Mouse (Mus musculus) intestine, postnatal 0 days (tissue): ENCODE results near the gene Lrrc2. TPM values are rescaled to one million over a fixed set of nuclear protein-coding genes. Genes with fewer than 3 reads are reported as not detected.

Experiments used
- ATAC-seq: fragments of 200-750 bp; cut with Nextera tagmentation; 2 replicates; pipeline ENCODE4 v1.8.0; 2017; ENCODE audit warnings: mild to moderate bottlenecking, moderate TSS enrichment, moderate library complexity
- H3K27ac ChIP-seq: fragments of 300-500 bp; sonication (generic); 2 replicates; pipeline ENCODE4 v1.5.1; 2014; ENCODE audit warnings: mild to moderate bottlenecking, low read depth, low read length, moderate library complexity
- H3K27me3 ChIP-seq: fragments of 300-500 bp; sonication (generic); replicated peaks from 2 replicates; pipeline ENCODE4 v1.6.1; 2014; ENCODE audit warnings: low read length, mixed read lengths; ENCODE audit not compliant: control insufficient read depth, insufficient read depth
- H3K36me3 ChIP-seq: fragments of 300-500 bp; sonication (generic); 2 replicates; pipeline ENCODE4 v1.6.1; 2014; ENCODE audit warnings: mild to moderate bottlenecking, moderate library complexity; ENCODE audit not compliant: control insufficient read depth, insufficient read depth
- H3K4me1 ChIP-seq: fragments of 300-500 bp; sonication (generic); replicated peaks from 2 replicates; pipeline ENCODE4 v1.6.1; 2014; ENCODE audit warnings: antibody characterized with exemption, low read length, mixed read lengths; ENCODE audit not compliant: control insufficient read depth, insufficient read depth
- H3K4me2 ChIP-seq: fragments of 300-500 bp; sonication (generic); replicated peaks from 2 replicates; pipeline ENCODE4 v1.6.1; 2014; ENCODE audit warnings: low read depth, mild to moderate bottlenecking, moderate library complexity
- H3K4me3 ChIP-seq: fragments of 300-500 bp; sonication (generic); 2 replicates; pipeline ENCODE4 v1.5.1; 2014; ENCODE audit warnings: low read depth, low read length
- H3K9ac ChIP-seq: fragments of 300-500 bp; sonication (generic); 2 replicates; pipeline ENCODE4 v1.6.1; 2014; ENCODE audit warnings: mild to moderate bottlenecking, low read depth, low read length
- H3K9me3 ChIP-seq: fragments of 300-500 bp; sonication (generic); 2 replicates; pipeline ENCODE4 v1.6.1; 2016; ENCODE audit warnings: mixed run types; ENCODE audit not compliant: control insufficient read depth
- CTCF ChIP-seq: sonication (generic); IDR thresholded peaks from 2 replicates; pipeline ENCODE4 v1.5.1; 2016; ENCODE audit warnings: low read depth, mild to moderate bottlenecking, control low read depth, antibody characterized with exemption, moderate library complexity
- WGBS: fragments of 180-500 bp; shearing (Covaris S2); extraction: QIAGEN DNeasy Blood & Tissue Kit; methylation state at CpG from one replicate; pipeline ENCODE4 v1.1.7; 2014; 5-methylcytosine and 5-hydroxymethylcytosine counted together
- polyA plus RNA-seq: library from polyadenylated mRNA; unstranded; fragments of >200 nt; fragmentation: Nextera tagmentation; extraction: Ambion mirVana; gene quantifications from 2 replicates; pipeline ENCODE4 v1.2.1, GENCODE M21; 2015

Lrrc2 gene
- polyA plus RNA-seq, 1 experiment from 2014 or later = 0.23 TPM

- H3K9me3 ChIP-seq = no peaks in the 10 kb centered on the region
- no peak for TF ChIP-seq CTCF
- no peak for ATAC-seq
- H3K4me2 ChIP-seq = no peak overlapping the region
- no peaks in the 10 kb centered on the region for H3K4me1 ChIP-seq
- H3K36me3 ChIP-seq = no peaks in the 10 kb centered on the region
- H3K4me3 ChIP-seq = no peak overlapping the region
- H3K27ac ChIP-seq = no peak overlapping the region
- peaks cover 5% of the 10 kb centered on the region; the same call in 1 of the 2 replicates for H3K27me3 ChIP-seq
- no peak overlapping the region for H3K9ac ChIP-seq
- 56% methylated on average over 20 of the region's 20 CpGs for WGBS
These were observed 4.7 kb upstream of the Lrrc2 start for GRCm38 (mm10) chr9:110946548-110947044.

DNA sequence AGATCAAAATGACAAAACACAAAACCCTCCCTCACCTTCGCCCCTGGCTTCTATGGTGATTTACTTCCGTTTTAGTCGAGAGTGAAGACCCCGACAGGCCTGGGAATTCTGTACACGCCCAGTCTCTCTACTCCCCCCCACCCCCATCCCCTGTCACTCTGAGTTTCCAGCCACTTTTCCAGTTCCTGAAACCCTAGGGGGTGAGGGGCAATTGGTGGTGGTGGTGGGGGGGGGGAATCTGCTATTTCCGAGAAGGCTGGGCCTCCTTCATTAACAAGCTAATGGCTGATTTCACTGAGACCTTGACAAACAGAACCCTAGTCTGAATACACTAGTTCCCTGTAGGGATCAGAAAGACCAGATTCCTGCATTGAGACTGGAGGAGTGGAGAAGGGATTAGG lies 4.1 kb upstream of the Lrrc2 start:
- Histone ChIP-seq H3K4me3 (no peak overlapping the region), H3K36me3 (no peaks in the 10 kb centered on the region), H3K9me3 (no peaks in the 10 kb centered on the region), H3K27ac (no peak overlapping the region), H3K9ac (no peak overlapping the region), H3K4me1 (no peaks in the 10 kb centered on the region), H3K4me2 (no peak overlapping the region), H3K27me3 (peaks cover 5% of the 10 kb centered on the region; the same call in 1 of the 2 replicates)
- TF ChIP-seq CTCF = no peak
- ATAC-seq = no peak
- WGBS = 45% methylated on average over 6 of the region's 6 CpGs

DNA sequence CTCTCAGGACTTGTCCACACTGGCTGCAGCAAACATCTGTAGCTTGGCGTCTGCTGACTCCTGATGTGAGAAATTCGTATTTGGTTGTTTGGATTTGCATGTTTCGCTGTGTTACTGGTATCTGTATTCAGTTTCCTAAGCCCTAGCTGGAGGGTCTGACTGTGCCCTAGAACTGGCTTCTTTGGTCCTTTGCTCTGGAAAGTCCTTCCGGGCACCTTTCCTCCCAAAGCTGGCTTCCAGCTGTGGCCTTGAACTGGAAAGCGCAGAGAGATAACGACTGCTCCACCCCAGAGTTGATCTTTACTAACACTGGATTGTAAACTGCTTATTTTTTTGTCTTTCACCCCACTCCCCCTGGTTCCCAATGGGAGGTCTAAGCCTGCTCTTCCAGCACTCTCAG lies 3.4 kb upstream of the Lrrc2 start:
- Histone ChIP-seq H3K4me1 (no peaks in the 10 kb centered on the region), H3K4me3 (no peak overlapping the region), H3K36me3 (no peaks in the 10 kb centered on the region), H3K27me3 (peaks cover 5% of the 10 kb centered on the region; the same call in 1 of the 2 replicates), H3K9me3 (no peaks in the 10 kb centered on the region), H3K9ac (no peak overlapping the region), H3K4me2 (no peak overlapping the region), H3K27ac (no peak overlapping the region)
- 61% methylated on average over 6 of the region's 6 CpGs for WGBS
- ATAC-seq = no peak
- TF ChIP-seq CTCF = no peak

GRCm38 (mm10) chr9:110948813-110949310 lies 2.5 kb upstream of the Lrrc2 start:
- WGBS = 62% methylated on average over 8 of the region's 8 CpGs
- H3K9ac ChIP-seq = no peak overlapping the region
- TF ChIP-seq CTCF = no peak
- no peak overlapping the region for H3K27ac ChIP-seq
- H3K4me3 ChIP-seq = no peak overlapping the region
- ATAC-seq = no peak
- H3K9me3 ChIP-seq = no peaks in the 10 kb centered on the region
- no peaks in the 10 kb centered on the region for H3K4me1 ChIP-seq
- peaks cover 8% of the 10 kb centered on the region for H3K27me3 ChIP-seq
- H3K36me3 ChIP-seq = no peaks in the 10 kb centered on the region
- H3K4me2 ChIP-seq = no peak overlapping the region

DNA sequence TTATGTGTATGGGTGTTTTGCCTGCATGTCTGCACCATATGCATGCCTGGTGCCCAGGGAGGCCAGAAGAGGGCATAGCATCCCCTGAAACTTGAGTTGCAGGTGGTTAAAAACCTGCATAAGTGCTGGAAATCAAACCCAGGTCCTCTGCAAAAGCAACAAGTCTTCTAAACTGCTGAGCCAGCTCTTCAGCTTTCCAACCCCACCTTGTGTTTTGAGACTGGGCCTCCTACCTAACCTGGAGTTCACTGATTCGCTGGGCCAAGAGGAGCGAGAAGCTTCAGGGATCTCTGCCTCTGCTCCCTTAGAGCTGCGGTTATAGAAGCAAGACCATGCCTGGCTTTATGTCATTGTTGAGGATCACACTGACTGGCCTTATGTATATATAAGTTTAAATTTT lies 1.2 kb upstream of the Lrrc2 start:
- H3K9me3 ChIP-seq = no peaks in the 10 kb centered on the region
- WGBS = 91% methylated on average over 3 of the region's 3 CpGs
- H3K27me3 ChIP-seq = peaks cover 8% of the 10 kb centered on the region
- ATAC-seq = no peak
- no peak overlapping the region for H3K4me2 ChIP-seq
- no peak for TF ChIP-seq CTCF
- H3K4me3 ChIP-seq = no peak overlapping the region
- no peak overlapping the region for H3K9ac ChIP-seq
- no peaks in the 10 kb centered on the region for H3K36me3 ChIP-seq
- H3K4me1 ChIP-seq = no peaks in the 10 kb centered on the region
- H3K27ac ChIP-seq = no peak overlapping the region

DNA sequence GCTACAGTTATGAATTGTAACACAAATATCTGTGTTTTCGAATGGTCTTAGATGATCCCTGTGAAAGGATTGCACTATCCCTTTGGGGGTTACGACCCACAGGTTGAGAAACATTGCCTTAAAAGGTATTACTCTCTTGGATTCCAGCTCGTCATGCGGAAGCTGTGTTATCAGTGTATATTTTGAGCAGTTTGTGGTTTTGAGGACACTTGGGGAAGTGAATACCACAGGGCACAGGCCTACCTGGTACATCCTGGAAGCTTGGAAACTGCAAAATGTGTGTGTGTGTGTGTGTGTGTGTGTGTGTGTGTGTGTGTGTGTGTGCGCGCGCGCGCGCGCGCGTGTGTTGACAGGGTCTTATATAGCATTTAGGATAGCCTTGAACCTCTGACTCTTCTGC lies 521 bp downstream of the Lrrc2 start:
- H3K4me3 ChIP-seq = no peak overlapping the region
- H3K9me3 ChIP-seq = no peaks in the 10 kb centered on the region
- H3K4me1 ChIP-seq = no peaks in the 10 kb centered on the region
- 90% methylated on average over 13 of the region's 13 CpGs for WGBS
- no peak overlapping the region for H3K27ac ChIP-seq
- peaks cover 9% of the 10 kb centered on the region; the same call in 1 of the 2 replicates for H3K27me3 ChIP-seq
- no peak overlapping the region for H3K4me2 ChIP-seq
- no peak overlapping the region for H3K9ac ChIP-seq
- no peak for TF ChIP-seq CTCF
- no peaks in the 10 kb centered on the region for H3K36me3 ChIP-seq
- ATAC-seq = no peak
